Mouse (Mus musculus): ENCODE measurements around the gene Arrdc2.
"Not testable (repeated sequence)": the region's sequence is repeated elsewhere in the genome, so short reads cannot be mapped to it uniquely, and the experiment has no call there.

The Arrdc2 gene

GRCm38 (mm10) chr8:70838654-70839407, 689 bp downstream of the Arrdc2 start:
- DNase-seq, result peak in 1 of 2 experiments; percentile 40

- no peak for DNase-seq
Observed at GRCm38 (mm10) chr8:70836666-70837065, 2.9 kb downstream of the Arrdc2 start.

GRCm38 (mm10) chr8:70834071-70834470, 5.4 kb downstream of the Arrdc2 start:
- DNase-seq, result no peak

- DNase-seq, result no peak
Observed at GRCm38 (mm10) chr8:70833520-70833919, 6.0 kb downstream of the Arrdc2 start.

- DNase-seq, result peak in 1 of 2 experiments; percentile 51
Observed at GRCm38 (mm10) chr8:70833018-70833482, 6.5 kb downstream of the Arrdc2 start.

- no peak for DNase-seq
Observed at GRCm38 (mm10) chr8:70832371-70832770, 7.1 kb downstream of the Arrdc2 start.

GRCm38 (mm10) chr8:70831517-70831916, 8.0 kb downstream of the Arrdc2 start:
- no peak for DNase-seq

- no peak for DNase-seq
Observed at GRCm38 (mm10) chr8:70827796-70828195, 11.7 kb downstream of the Arrdc2 start.

GRCm38 (mm10) chr8:70827010-70827409, 12.5 kb downstream of the Arrdc2 start:
- no peak for DNase-seq

- no peak for DNase-seq
Observed at GRCm38 (mm10) chr8:70825816-70826215, 13.7 kb downstream of the Arrdc2 start.

- DNase-seq, result no peak
Observed at GRCm38 (mm10) chr8:70823802-70824201, 15.7 kb downstream of the Arrdc2 start.

GRCm38 (mm10) chr8:70822594-70822993, 16.9 kb downstream of the Arrdc2 start:
- DNase-seq, result not testable (repeated sequence)

GRCm38 (mm10) chr8:70821992-70822391, 17.5 kb downstream of the Arrdc2 start:
- no peak for DNase-seq

- peak; percentile 47 to 73 for DNase-seq
Observed at GRCm38 (mm10) chr8:70821399-70821962, 18.0 kb downstream of the Arrdc2 start.

GRCm38 (mm10) chr8:70820101-70820935, 19.2 kb downstream of the Arrdc2 start:
- no peak for DNase-seq

- DNase-seq, result peak in 1 of 2 experiments; percentile 34
Observed at GRCm38 (mm10) chr8:70816679-70817078, 22.8 kb downstream of the Arrdc2 start.

GRCm38 (mm10) chr8:70812885-70813284, 26.6 kb downstream of the Arrdc2 start:
- no peak for DNase-seq

- no peak for DNase-seq
Observed at GRCm38 (mm10) chr8:70812055-70812454, 27.5 kb downstream of the Arrdc2 start.

- no peak for DNase-seq
Observed at GRCm38 (mm10) chr8:70810962-70811680, 28.4 kb downstream of the Arrdc2 start.

GRCm38 (mm10) chr8:70808955-70809701, 30.4 kb downstream of the Arrdc2 start:
- no peak for DNase-seq

- no peak for DNase-seq
Observed at GRCm38 (mm10) chr8:70808239-70808638, 31.3 kb downstream of the Arrdc2 start, which contains the start of gene Il12rb1. Il12rb1 (plus strand) TSS chr8:70808449.

- no peak for DNase-seq
Observed at GRCm38 (mm10) chr8:70807304-70807703, 32.2 kb downstream of the Arrdc2 start.
